Mouse (Mus musculus): ENCODE measurements around the gene Lin7b. TPM values are rescaled to one million over a fixed set of nuclear protein-coding genes. Genes with fewer than 3 reads are reported as not detected.

The Lin7b gene
- polyA plus RNA-seq, 1 experiment from 2014 or later, result 12.5 TPM

Other genes starting within 250 kb of the Lin7b start
- gene Rps11, start 246.1 kb downstream of the Lin7b start, polyA plus RNA-seq (2015; fragmentation: Nextera tagmentation; extraction: Ambion mirVana), result 994 and 999 TPM in 2 replicates
- 770 and 846 TPM in 2 replicates for gene Rpl13a, start 241.8 kb downstream of the Lin7b start, polyA plus RNA-seq (2015; fragmentation: Nextera tagmentation; extraction: Ambion mirVana)
- gene Gm45713, start 234.4 kb downstream of the Lin7b start, polyA plus RNA-seq (2015; fragmentation: Nextera tagmentation; extraction: Ambion mirVana), result 0.14 TPM in 1 of 2 replicates, not detected in the other
- gene Flt3l, start 234.2 kb downstream of the Lin7b start, polyA plus RNA-seq (2015; fragmentation: Nextera tagmentation; extraction: Ambion mirVana), result 1.4 and 1.6 TPM in 2 replicates
- gene Pih1d1, start 216.3 kb downstream of the Lin7b start, polyA plus RNA-seq (2015; fragmentation: Nextera tagmentation; extraction: Ambion mirVana), result 85.6 and 94.4 TPM in 2 replicates
- 23.7 and 24.5 TPM in 2 replicates for gene Aldh16a1, start 216.0 kb downstream of the Lin7b start, polyA plus RNA-seq (2015; fragmentation: Nextera tagmentation; extraction: Ambion mirVana)
- gene Slc17a7, start 206.6 kb downstream of the Lin7b start, polyA plus RNA-seq (2015; fragmentation: Nextera tagmentation; extraction: Ambion mirVana), result 0.42 and 0.62 TPM in 2 replicates
- gene Gfy, start 191.0 kb downstream of the Lin7b start, polyA plus RNA-seq (2015; fragmentation: Nextera tagmentation; extraction: Ambion mirVana), result not detected in 2 replicates
- 0.66 TPM in 1 of 2 replicates, not detected in the other for gene Pth2, start 189.6 kb downstream of the Lin7b start, polyA plus RNA-seq (2015; fragmentation: Nextera tagmentation; extraction: Ambion mirVana)
- 0.49 and 0.54 TPM in 2 replicates for gene Ccdc155, start 165.7 kb downstream of the Lin7b start, polyA plus RNA-seq (2015; fragmentation: Nextera tagmentation; extraction: Ambion mirVana)
- gene Dkkl1, start 158.4 kb downstream of the Lin7b start, polyA plus RNA-seq (2015; fragmentation: Nextera tagmentation; extraction: Ambion mirVana), result 5.6 and 5.7 TPM in 2 replicates
- 78.6 and 79.2 TPM in 2 replicates for gene Tead2, start 154.8 kb downstream of the Lin7b start, polyA plus RNA-seq (2015; fragmentation: Nextera tagmentation; extraction: Ambion mirVana)
- gene Cd37, start 131.5 kb downstream of the Lin7b start, polyA plus RNA-seq (2015; fragmentation: Nextera tagmentation; extraction: Ambion mirVana), result 0.96 and 1.7 TPM in 2 replicates
- gene Slc6a16, start 129.5 kb downstream of the Lin7b start, polyA plus RNA-seq (2015; fragmentation: Nextera tagmentation; extraction: Ambion mirVana), result 0.18 and 0.38 TPM in 2 replicates
- not detected in 2 replicates for gene Slc6a21, start 93.1 kb downstream of the Lin7b start, polyA plus RNA-seq (2015; fragmentation: Nextera tagmentation; extraction: Ambion mirVana)
- 7.3 and 8.9 TPM in 2 replicates for gene Trpm4, start 36.8 kb downstream of the Lin7b start, polyA plus RNA-seq (2015; fragmentation: Nextera tagmentation; extraction: Ambion mirVana)
- 0.31 TPM in 2 replicates for gene Hrc, start 35.3 kb downstream of the Lin7b start, polyA plus RNA-seq (2015; fragmentation: Nextera tagmentation; extraction: Ambion mirVana)
- 19.9 and 20.7 TPM in 2 replicates for gene Ppfia3, start 3.6 kb downstream of the Lin7b start, polyA plus RNA-seq (2015; fragmentation: Nextera tagmentation; extraction: Ambion mirVana)
- 205 and 215 TPM in 2 replicates for gene Snrnp70, start 25.2 kb upstream of the Lin7b start, polyA plus RNA-seq (2015; fragmentation: Nextera tagmentation; extraction: Ambion mirVana)
- not detected in 2 replicates for gene Kcna7, start 35.1 kb upstream of the Lin7b start, polyA plus RNA-seq (2015; fragmentation: Nextera tagmentation; extraction: Ambion mirVana)
- gene Ntf5, start 43.1 kb upstream of the Lin7b start, polyA plus RNA-seq (2015; fragmentation: Nextera tagmentation; extraction: Ambion mirVana), result 0.10 and 0.19 TPM in 2 replicates
- gene Lhb, start 50.2 kb upstream of the Lin7b start, polyA plus RNA-seq (2015; fragmentation: Nextera tagmentation; extraction: Ambion mirVana), result 1.2 and 2.5 TPM in 2 replicates
- 21.9 and 23.2 TPM in 2 replicates for gene Gys1, start 64.3 kb upstream of the Lin7b start, polyA plus RNA-seq (2015; fragmentation: Nextera tagmentation; extraction: Ambion mirVana)
- gene Ruvbl2, start 67.5 kb upstream of the Lin7b start, polyA plus RNA-seq (2015; fragmentation: Nextera tagmentation; extraction: Ambion mirVana), result 99.9 and 110 TPM in 2 replicates
- gene Ftl1, start 89.3 kb upstream of the Lin7b start, polyA plus RNA-seq (2015; fragmentation: Nextera tagmentation; extraction: Ambion mirVana), result 7,019 and 7,066 TPM in 2 replicates
- 253 and 271 TPM in 2 replicates for gene Bax, start 96.3 kb upstream of the Lin7b start, polyA plus RNA-seq (2015; fragmentation: Nextera tagmentation; extraction: Ambion mirVana)
- gene Tulp2, start 111.3 kb upstream of the Lin7b start, polyA plus RNA-seq (2015; fragmentation: Nextera tagmentation; extraction: Ambion mirVana), result 0.13 and 0.22 TPM in 2 replicates
- not detected in 2 replicates for gene Gm45808, start 116.2 kb upstream of the Lin7b start, polyA plus RNA-seq (2015; fragmentation: Nextera tagmentation; extraction: Ambion mirVana)
- gene Dhdh, start 118.2 kb upstream of the Lin7b start, polyA plus RNA-seq (2015; fragmentation: Nextera tagmentation; extraction: Ambion mirVana), result 3.4 and 4.2 TPM in 2 replicates
- gene Nucb1, start 139.8 kb upstream of the Lin7b start, polyA plus RNA-seq (2015; fragmentation: Nextera tagmentation; extraction: Ambion mirVana), result 120 and 121 TPM in 2 replicates
- gene Ppp1r15a, start 155.7 kb upstream of the Lin7b start, polyA plus RNA-seq (2015; fragmentation: Nextera tagmentation; extraction: Ambion mirVana), result 13.9 and 14.3 TPM in 2 replicates
- gene Plekha4, start 155.7 kb upstream of the Lin7b start, polyA plus RNA-seq (2015; fragmentation: Nextera tagmentation; extraction: Ambion mirVana), result 2.4 and 4.3 TPM in 2 replicates
- gene Hsd17b14, start 184.3 kb upstream of the Lin7b start, polyA plus RNA-seq (2015; fragmentation: Nextera tagmentation; extraction: Ambion mirVana), result 0.25 and 0.45 TPM in 2 replicates
- 19.8 and 20.8 TPM in 2 replicates for gene Bcat2, start 199.6 kb upstream of the Lin7b start, polyA plus RNA-seq (2015; fragmentation: Nextera tagmentation; extraction: Ambion mirVana)
- gene Fgf21, start 244.9 kb upstream of the Lin7b start, polyA plus RNA-seq (2015; fragmentation: Nextera tagmentation; extraction: Ambion mirVana), result not detected in 2 replicates
- gene Fut1, start 246.7 kb upstream of the Lin7b start, polyA plus RNA-seq (2015; fragmentation: Nextera tagmentation; extraction: Ambion mirVana), result 0.06 TPM in 1 of 2 replicates, not detected in the other

All from hindbrain, embryonic 13.5 days (tissue).